Mouse (Mus musculus): ENCODE results near the gene 0610030E20Rik. TPM values are rescaled to one million over a fixed set of nuclear protein-coding genes. Genes with fewer than 3 reads are reported as not detected.

0610030E20Rik gene
- polyA plus RNA-seq, 1 experiment from 2014 or later = 20.9 TPM

- WGBS = 1% methylated on average over 30 of the region's 30 CpGs
- H3K27me3 ChIP-seq (replicated peaks; ENCODE audit: control insufficient read depth, insufficient read depth, low read length) = no peaks in the 10 kb centered on the region
- H3K36me3 ChIP-seq (ENCODE audit: control insufficient read depth, insufficient read depth) = peaks cover 4% of the 10 kb centered on the region; the same call in 1 of the 2 replicates
- H3K4me3 ChIP-seq (replicated peaks; ENCODE audit: low read length) = peak within 1 kb of the TSS; percentile 60
- H3K4me1 ChIP-seq (replicated peaks; ENCODE audit: control insufficient read depth, insufficient read depth, low read length) = peaks cover 32% of the 10 kb centered on the region
- no peaks in the 10 kb centered on the region for H3K9me3 ChIP-seq (ENCODE audit: control insufficient read depth, low read length)
- ATAC-seq = peak; percentile 90
- peak within 1 kb of the TSS; percentile 42 for H3K27ac ChIP-seq (ENCODE audit: low read length)
- H3K4me2 ChIP-seq (ENCODE audit: low read length) = peak within 1 kb of the TSS; percentile 97
- H3K9ac ChIP-seq (replicated peaks; ENCODE audit: low read depth, low read length) = peak within 1 kb of the TSS; percentile 68
Measured at GRCm38 (mm10) chr6:72345074-72345567, 2.0 kb upstream of the 0610030E20Rik start, which contains the start of gene Usp39. TSS of gene Usp39 (minus strand) at chr6:72345184.

- peak overlapping the region; percentile 97 for H3K4me2 ChIP-seq (ENCODE audit: low read length)
- H3K27me3 ChIP-seq (replicated peaks; ENCODE audit: control insufficient read depth, insufficient read depth, low read length) = no peaks in the 10 kb centered on the region
- H3K36me3 ChIP-seq (ENCODE audit: control insufficient read depth, insufficient read depth) = peaks cover 4% of the 10 kb centered on the region; the same call in 1 of the 2 replicates
- no peak for ATAC-seq
- H3K9ac ChIP-seq (replicated peaks; ENCODE audit: low read depth, low read length) = no peak overlapping the region; the same call in 1 of the 2 replicates
- H3K4me1 ChIP-seq (replicated peaks; ENCODE audit: control insufficient read depth, insufficient read depth, low read length) = peaks cover 32% of the 10 kb centered on the region
- no peak overlapping the region for H3K27ac ChIP-seq (ENCODE audit: low read length)
- peak overlapping the region; percentile 60 for H3K4me3 ChIP-seq (replicated peaks; ENCODE audit: low read length)
- 54% methylated on average over 6 of the region's 6 CpGs for WGBS
- H3K9me3 ChIP-seq (ENCODE audit: control insufficient read depth, low read length) = no peaks in the 10 kb centered on the region
Measured at GRCm38 (mm10) chr6:72345633-72346032, 1.5 kb upstream of the 0610030E20Rik start.

- peaks cover 4% of the 10 kb centered on the region; the same call in 1 of the 2 replicates for H3K36me3 ChIP-seq (ENCODE audit: control insufficient read depth, insufficient read depth)
- H3K27me3 ChIP-seq (replicated peaks; ENCODE audit: control insufficient read depth, insufficient read depth, low read length) = no peaks in the 10 kb centered on the region
- no peak overlapping the region for H3K27ac ChIP-seq (ENCODE audit: low read length)
- no peak overlapping the region for H3K4me3 ChIP-seq (replicated peaks; ENCODE audit: low read length)
- peaks cover 32% of the 10 kb centered on the region for H3K4me1 ChIP-seq (replicated peaks; ENCODE audit: control insufficient read depth, insufficient read depth, low read length)
- no peak for ATAC-seq
- H3K9me3 ChIP-seq (ENCODE audit: control insufficient read depth, low read length) = no peaks in the 10 kb centered on the region
- 86% methylated on average over 4 of the region's 4 CpGs for WGBS
- H3K9ac ChIP-seq (replicated peaks; ENCODE audit: low read depth, low read length) = no peak overlapping the region
- no peak overlapping the region for H3K4me2 ChIP-seq (ENCODE audit: low read length)
Measured at GRCm38 (mm10) chr6:72346261-72346660, 856 bp upstream of the 0610030E20Rik start.

- H3K27me3 ChIP-seq (replicated peaks; ENCODE audit: control insufficient read depth, insufficient read depth, low read length) = no peaks in the 10 kb centered on the region
- H3K27ac ChIP-seq (ENCODE audit: low read length) = no peak overlapping the region
- no peak for ATAC-seq
- no peaks in the 10 kb centered on the region for H3K9me3 ChIP-seq (ENCODE audit: control insufficient read depth, low read length)
- no peak overlapping the region for H3K4me3 ChIP-seq (replicated peaks; ENCODE audit: low read length)
- H3K4me1 ChIP-seq (replicated peaks; ENCODE audit: control insufficient read depth, insufficient read depth, low read length) = peaks cover 32% of the 10 kb centered on the region
- peaks cover 4% of the 10 kb centered on the region; the same call in 1 of the 2 replicates for H3K36me3 ChIP-seq (ENCODE audit: control insufficient read depth, insufficient read depth)
- H3K4me2 ChIP-seq (ENCODE audit: low read length) = peak overlapping the region; percentile 95
- WGBS = 80% methylated on average over 10 of the region's 10 CpGs
- no peak overlapping the region for H3K9ac ChIP-seq (replicated peaks; ENCODE audit: low read depth, low read length)
Measured at GRCm38 (mm10) chr6:72348411-72348810, 1.3 kb downstream of the 0610030E20Rik start.

- Histone ChIP-seq H3K4me2 (ENCODE audit: low read length) (no peak overlapping the region), H3K4me1 (replicated peaks; ENCODE audit: control insufficient read depth, insufficient read depth, low read length) (peaks cover 26% of the 10 kb centered on the region), H3K27me3 (replicated peaks; ENCODE audit: control insufficient read depth, insufficient read depth, low read length) (no peaks in the 10 kb centered on the region), H3K9me3 (ENCODE audit: control insufficient read depth, low read length) (no peaks in the 10 kb centered on the region), H3K27ac (ENCODE audit: low read length) (no peak overlapping the region), H3K36me3 (ENCODE audit: control insufficient read depth, insufficient read depth) (peaks cover 4% of the 10 kb centered on the region; the same call in 1 of the 2 replicates), H3K4me3 (replicated peaks; ENCODE audit: low read length) (no peak overlapping the region), H3K9ac (replicated peaks; ENCODE audit: low read depth, low read length) (no peak overlapping the region)
- no peak for ATAC-seq
- 93% methylated on average over 2 of the region's 2 CpGs for WGBS
Measured at GRCm38 (mm10) chr6:72350214-72350613, 3.1 kb downstream of the 0610030E20Rik start.

- H3K27ac ChIP-seq (ENCODE audit: low read length) = no peak overlapping the region
- WGBS = 69% methylated on average over 5 of the region's 5 CpGs
- no peaks in the 10 kb centered on the region for H3K9me3 ChIP-seq (ENCODE audit: control insufficient read depth, low read length)
- no peak for ATAC-seq
- H3K4me1 ChIP-seq (replicated peaks; ENCODE audit: control insufficient read depth, insufficient read depth, low read length) = peaks cover 26% of the 10 kb centered on the region
- no peak overlapping the region for H3K4me2 ChIP-seq (ENCODE audit: low read length)
- H3K4me3 ChIP-seq (replicated peaks; ENCODE audit: low read length) = no peak overlapping the region
- no peaks in the 10 kb centered on the region for H3K27me3 ChIP-seq (replicated peaks; ENCODE audit: control insufficient read depth, insufficient read depth, low read length)
- peaks cover 4% of the 10 kb centered on the region; the same call in 1 of the 2 replicates for H3K36me3 ChIP-seq (ENCODE audit: control insufficient read depth, insufficient read depth)
- no peak overlapping the region for H3K9ac ChIP-seq (replicated peaks; ENCODE audit: low read depth, low read length)
Measured at GRCm38 (mm10) chr6:72352636-72353405, 5.7 kb downstream of the 0610030E20Rik start.

- no peak for ATAC-seq
- H3K9me3 ChIP-seq (ENCODE audit: control insufficient read depth, low read length) = no peaks in the 10 kb centered on the region
- H3K27ac ChIP-seq (ENCODE audit: low read length) = no peak overlapping the region
- H3K36me3 ChIP-seq (ENCODE audit: control insufficient read depth, insufficient read depth) = peaks cover 11% of the 10 kb centered on the region
- 81% methylated on average over 1 of the region's 1 CpGs for WGBS
- no peak overlapping the region for H3K4me2 ChIP-seq (ENCODE audit: low read length)
- H3K4me3 ChIP-seq (replicated peaks; ENCODE audit: low read length) = no peak overlapping the region
- no peaks in the 10 kb centered on the region for H3K27me3 ChIP-seq (replicated peaks; ENCODE audit: control insufficient read depth, insufficient read depth, low read length)
- no peak overlapping the region for H3K9ac ChIP-seq (replicated peaks; ENCODE audit: low read depth, low read length)
- H3K4me1 ChIP-seq (replicated peaks; ENCODE audit: control insufficient read depth, insufficient read depth, low read length) = peaks cover 16% of the 10 kb centered on the region
Measured at GRCm38 (mm10) chr6:72354025-72354424, 6.9 kb downstream of the 0610030E20Rik start.

GRCm38 (mm10) chr6:72355066-72355911 is 8.2 kb downstream of the 0610030E20Rik start, which contains the start of gene Tmem150a:
TSS of gene Tmem150a (plus strand) at chr6:72355447.
- peak within 1 kb of the TSS; percentile 68 for H3K4me3 ChIP-seq (replicated peaks; ENCODE audit: low read length)
- H3K27ac ChIP-seq (ENCODE audit: low read length) = 0 out of 2 replicates have a peak within 1 kb of the TSS, but pooled peaks have one; percentile 15
- H3K36me3 ChIP-seq (ENCODE audit: control insufficient read depth, insufficient read depth) = peaks cover 11% of the 10 kb centered on the region; the same call in 1 of the 2 replicates
- no peaks in the 10 kb centered on the region for H3K27me3 ChIP-seq (replicated peaks; ENCODE audit: control insufficient read depth, insufficient read depth, low read length)
- peaks cover 17% of the 10 kb centered on the region for H3K4me1 ChIP-seq (replicated peaks; ENCODE audit: control insufficient read depth, insufficient read depth, low read length)
- WGBS = under 1% methylated on average over 67 of the region's 71 CpGs
- H3K9ac ChIP-seq (replicated peaks; ENCODE audit: low read depth, low read length) = peak within 1 kb of the TSS; percentile 82
- no peaks in the 10 kb centered on the region for H3K9me3 ChIP-seq (ENCODE audit: control insufficient read depth, low read length)
- peak within 1 kb of the TSS; percentile 92 for H3K4me2 ChIP-seq (ENCODE audit: low read length)
- peak; percentile 87 for ATAC-seq

Data from forebrain, embryonic 16.5 days (tissue).